Mouse (Mus musculus) forebrain, embryonic 12.5 days (tissue): ENCODE measurements at regions not wholly inside any gene's neighbourhood (a gene's known extent, or its start where the extent isn't known, plus 50 kb on each side); places are given as distances from the start of the nearest gene placed in this dataset.

ENCODE experiments used
- ATAC-seq: fragments of 200-750 bp; cut with Nextera tagmentation; 2 replicates; pipeline ENCODE4 v1.8.0; 2017; ENCODE audit warnings: moderate TSS enrichment; ENCODE audit not compliant: low FRiP score
- H3K27ac ChIP-seq: fragments of 300-500 bp; sonication (generic); 2 replicates; pipeline ENCODE4 v1.5.1; 2016; ENCODE audit warnings: mild to moderate bottlenecking
- H3K27me3 ChIP-seq: fragments of 300-500 bp; sonication (generic); 2 replicates; pipeline ENCODE4 v1.6.1; 2016; ENCODE audit warnings: mild to moderate bottlenecking
- H3K36me3 ChIP-seq: fragments of 300-500 bp; sonication (generic); replicated peaks from 2 replicates; pipeline ENCODE4 v1.6.1; 2016; ENCODE audit warnings: mild to moderate bottlenecking
- H3K4me1 ChIP-seq: fragments of 300-500 bp; sonication (generic); 2 replicates; pipeline ENCODE4 v1.6.1; 2016
- H3K4me2 ChIP-seq: fragments of 300-500 bp; sonication (generic); 2 replicates; pipeline ENCODE4 v1.6.1; 2016; ENCODE audit warnings: mild to moderate bottlenecking, moderate library complexity
- H3K4me3 ChIP-seq: fragments of 300-500 bp; sonication (generic); replicated peaks from 2 replicates; pipeline ENCODE4 v1.5.1; 2016; ENCODE audit warnings: mild to moderate bottlenecking
- H3K9ac ChIP-seq: fragments of 300-500 bp; sonication (generic); 2 replicates; pipeline ENCODE4 v1.6.1; 2016; ENCODE audit warnings: mild to moderate bottlenecking
- H3K9me3 ChIP-seq: fragments of 300-500 bp; sonication (generic); 2 replicates; pipeline ENCODE4 v1.6.1; 2016
- WGBS: fragments of 180-500 bp; shearing (Covaris S2); methylation state at CpG from one replicate; pipeline ENCODE4 v1.1.7; 2016; 5-methylcytosine and 5-hydroxymethylcytosine counted together

GRCm38 (mm10) chr12:54467635-54468034 lies 188.7 kb downstream of the Sptssa start:
- ATAC-seq, result no peak
- Histone ChIP-seq H3K36me3 (no peaks in the 10 kb centered on the region), H3K4me1 (no peaks in the 10 kb centered on the region), H3K9ac (no peak overlapping the region), H3K9me3 (no peaks in the 10 kb centered on the region), H3K4me2 (no peak overlapping the region), H3K27me3 (no peaks in the 10 kb centered on the region), H3K27ac (no peak overlapping the region), H3K4me3 (no peak overlapping the region)
- 75% methylated on average over 2 of the region's 2 CpGs for WGBS

GRCm38 (mm10) chr12:54463806-54464205 lies 192.6 kb downstream of the Sptssa start:
- Histone ChIP-seq H3K9ac (no peak overlapping the region), H3K36me3 (no peaks in the 10 kb centered on the region), H3K4me2 (no peak overlapping the region), H3K27ac (no peak overlapping the region), H3K4me1 (no peaks in the 10 kb centered on the region), H3K27me3 (no peaks in the 10 kb centered on the region), H3K4me3 (no peak overlapping the region), H3K9me3 (no peaks in the 10 kb centered on the region)
- no peak for ATAC-seq
- 90% methylated on average over 7 of the region's 7 CpGs for WGBS

GRCm38 (mm10) chr12:54461411-54461810 lies 195.0 kb downstream of the Sptssa start:
- no peak overlapping the region for H3K4me2 ChIP-seq
- no peak for ATAC-seq
- no peak overlapping the region for H3K27ac ChIP-seq
- H3K9ac ChIP-seq, result no peak overlapping the region
- H3K9me3 ChIP-seq, result no peaks in the 10 kb centered on the region
- H3K27me3 ChIP-seq, result no peaks in the 10 kb centered on the region
- H3K36me3 ChIP-seq, result no peaks in the 10 kb centered on the region
- no peaks in the 10 kb centered on the region for H3K4me1 ChIP-seq
- 88% methylated on average over 3 of the region's 3 CpGs for WGBS
- no peak overlapping the region for H3K4me3 ChIP-seq

GRCm38 (mm10) chr12:54460135-54460523 lies 196.2 kb downstream of the Sptssa start:
- no peak overlapping the region for H3K4me3 ChIP-seq
- no peak for ATAC-seq
- whole genome bisulfite sequencing, result 90% methylated on average over 7 of the region's 7 CpGs
- H3K27me3 ChIP-seq, result no peaks in the 10 kb centered on the region
- H3K4me2 ChIP-seq, result no peak overlapping the region
- no peaks in the 10 kb centered on the region for H3K36me3 ChIP-seq
- H3K4me1 ChIP-seq, result no peaks in the 10 kb centered on the region
- no peak overlapping the region for H3K27ac ChIP-seq
- H3K9ac ChIP-seq, result no peak overlapping the region
- no peaks in the 10 kb centered on the region for H3K9me3 ChIP-seq

- H3K36me3 ChIP-seq, result no peaks in the 10 kb centered on the region
- 83% methylated on average over 11 of the region's 11 CpGs for WGBS
- no peak overlapping the region for H3K27ac ChIP-seq
- ATAC-seq, result no peak
- H3K27me3 ChIP-seq, result no peaks in the 10 kb centered on the region
- H3K9ac ChIP-seq, result no peak overlapping the region
- H3K9me3 ChIP-seq, result no peaks in the 10 kb centered on the region
- no peaks in the 10 kb centered on the region for H3K4me1 ChIP-seq
- no peak overlapping the region for H3K4me2 ChIP-seq
- H3K4me3 ChIP-seq, result no peak overlapping the region
These were observed 196.8 kb downstream of the Sptssa start for GRCm38 (mm10) chr12:54459462-54460134.

- no peak overlapping the region for H3K27ac ChIP-seq
- ATAC-seq, result no peak
- no peak overlapping the region for H3K4me2 ChIP-seq
- H3K4me3 ChIP-seq, result no peak overlapping the region
- H3K9me3 ChIP-seq, result no peaks in the 10 kb centered on the region
- H3K9ac ChIP-seq, result no peak overlapping the region
- no peaks in the 10 kb centered on the region for H3K4me1 ChIP-seq
- H3K36me3 ChIP-seq, result no peaks in the 10 kb centered on the region
- H3K27me3 ChIP-seq, result no peaks in the 10 kb centered on the region
- 92% methylated on average over 8 of the region's 8 CpGs for WGBS
These were observed 199.6 kb downstream of the Sptssa start for GRCm38 (mm10) chr12:54456731-54457130.

GRCm38 (mm10) chr12:54454606-54455005 lies 201.8 kb downstream of the Sptssa start:
- H3K4me2 ChIP-seq, result no peak overlapping the region
- H3K36me3 ChIP-seq, result no peaks in the 10 kb centered on the region
- no peaks in the 10 kb centered on the region for H3K4me1 ChIP-seq
- no peaks in the 10 kb centered on the region for H3K9me3 ChIP-seq
- no peaks in the 10 kb centered on the region for H3K27me3 ChIP-seq
- H3K4me3 ChIP-seq, result no peak overlapping the region
- H3K9ac ChIP-seq, result no peak overlapping the region
- ATAC-seq, result no peak
- no peak overlapping the region for H3K27ac ChIP-seq
- 89% methylated on average over 10 of the region's 10 CpGs for WGBS

GRCm38 (mm10) chr12:54453343-54453742 lies 203.0 kb downstream of the Sptssa start:
- Histone ChIP-seq H3K9ac (no peak overlapping the region), H3K36me3 (no peaks in the 10 kb centered on the region), H3K4me1 (no peaks in the 10 kb centered on the region), H3K9me3 (no peaks in the 10 kb centered on the region), H3K4me3 (no peak overlapping the region), H3K4me2 (no peak overlapping the region), H3K27ac (no peak overlapping the region), H3K27me3 (no peaks in the 10 kb centered on the region)
- WGBS, result 88% methylated on average over 4 of the region's 4 CpGs
- ATAC-seq, result no peak

GRCm38 (mm10) chr12:54450369-54450768 lies 206.0 kb downstream of the Sptssa start:
- H3K36me3 ChIP-seq, result no peaks in the 10 kb centered on the region
- no peak for ATAC-seq
- H3K27me3 ChIP-seq, result no peaks in the 10 kb centered on the region
- H3K9ac ChIP-seq, result no peak overlapping the region
- no peaks in the 10 kb centered on the region for H3K9me3 ChIP-seq
- no peaks in the 10 kb centered on the region for H3K4me1 ChIP-seq
- no peak overlapping the region for H3K27ac ChIP-seq
- no peak overlapping the region for H3K4me2 ChIP-seq
- no peak overlapping the region for H3K4me3 ChIP-seq
- 81% methylated on average over 10 of the region's 10 CpGs for WGBS

GRCm38 (mm10) chr12:54448221-54448620 lies 208.2 kb downstream of the Sptssa start:
- ATAC-seq, result no peak
- WGBS, result 77% methylated on average over 2 of the region's 2 CpGs

GRCm38 (mm10) chr12:54447354-54447753 lies 209.0 kb downstream of the Sptssa start:
- Histone ChIP-seq H3K9ac (no peak overlapping the region), H3K4me2 (no peak overlapping the region), H3K4me3 (no peak overlapping the region), H3K27me3 (no peaks in the 10 kb centered on the region), H3K9me3 (no peaks in the 10 kb centered on the region), H3K4me1 (no peaks in the 10 kb centered on the region), H3K36me3 (no peaks in the 10 kb centered on the region), H3K27ac (no peak overlapping the region)
- ATAC-seq, result no peak
- WGBS, result 58% methylated on average over 3 of the region's 3 CpGs

More at GRCm38 (mm10) chr12:54448221-54448620, 208.2 kb downstream of the Sptssa start:
- Histone ChIP-seq H3K27me3 (no peaks in the 10 kb centered on the region), H3K9me3 (no peaks in the 10 kb centered on the region), H3K4me3 (no peak overlapping the region), H3K36me3 (no peaks in the 10 kb centered on the region), H3K9ac (no peak overlapping the region), H3K4me2 (no peak overlapping the region), H3K4me1 (no peaks in the 10 kb centered on the region), H3K27ac (no peak overlapping the region)

- H3K4me3 ChIP-seq, result no peak overlapping the region
- no peaks in the 10 kb centered on the region for H3K9me3 ChIP-seq
- WGBS, result 89% methylated on average over 7 of the region's 7 CpGs
- no peaks in the 10 kb centered on the region for H3K4me1 ChIP-seq
- no peaks in the 10 kb centered on the region for H3K27me3 ChIP-seq
- H3K4me2 ChIP-seq, result no peak overlapping the region
- H3K9ac ChIP-seq, result no peak overlapping the region
- H3K27ac ChIP-seq, result no peak overlapping the region
- no peaks in the 10 kb centered on the region for H3K36me3 ChIP-seq
- no peak for ATAC-seq
These were observed 210.0 kb downstream of the Sptssa start for GRCm38 (mm10) chr12:54446356-54446755.

GRCm38 (mm10) chr12:54444416-54444815 lies 212.0 kb downstream of the Sptssa start:
- WGBS, result 79% methylated on average over 4 of the region's 4 CpGs
- H3K4me2 ChIP-seq, result no peak overlapping the region

More at GRCm38 (mm10) chr12:54444416-54444815, 212.0 kb downstream of the Sptssa start:
- Histone ChIP-seq H3K9ac (no peak overlapping the region), H3K4me3 (no peak overlapping the region), H3K27ac (no peak overlapping the region), H3K27me3 (no peaks in the 10 kb centered on the region), H3K4me1 (no peaks in the 10 kb centered on the region), H3K9me3 (no peaks in the 10 kb centered on the region), H3K36me3 (no peaks in the 10 kb centered on the region)
- no peak for ATAC-seq
